Mouse (Mus musculus) Patski (cell line): Measurements from ENCODE around the gene Crybg3. TPM values are rescaled to one million over a fixed set of nuclear protein-coding genes. Genes with fewer than 3 reads are reported as not detected.

ENCODE experiments used
- ATAC-seq: fragments of 100-300 bp; one replicate; pipeline ENCODE4 v1.8.0; 2021
- CTCF ChIA-PET: fragments of 350-600 bp; sonication (Branson Sonifier 250); formaldehyde crosslinking; loops from one replicate; lab custom pipeline; 2022; ENCODE audit warnings: inconsistent platforms; lab: Charles Lee
- POLR2A ChIA-PET: fragments of 350-600 bp; sonication (Branson Sonifier 250); formaldehyde crosslinking; loops from one replicate; lab custom pipeline; 2022; ENCODE audit warnings: antibody characterized with exemption, inconsistent platforms; lab: Charles Lee
- DNase-seq: peaks from one replicate; pipeline ENCODE4 v3.0.0-alpha.2; 2011; ENCODE audit warnings: low read depth, low spot score
- H3K27me3 ChIP-seq: fragments of 371-371 bp; one replicate; pipeline ENCODE4 v1.5.1; 2021
- CTCF ChIP-seq: fragments of 100-300 bp; IDR thresholded peaks from one replicate; pipeline ENCODE4 v1.5.1; 2021
- in situ Hi-C: fragments of 300-500 bp; cut with MboI; formaldehyde crosslinking; loops from 3 replicates; pipeline ENCODE4 v1.11.1; 2018; ENCODE audit warnings: low pct_unique_long_range_greater_than_20kb, mixed read lengths
- polyA plus RNA-seq: library from polyadenylated mRNA; unstranded; gene quantifications from one replicate; pipeline ENCODE4 v1.2.3, GENCODE M21; 2021

Gene Crybg3
- polyA plus RNA-seq = 3.5 TPM

DNA sequence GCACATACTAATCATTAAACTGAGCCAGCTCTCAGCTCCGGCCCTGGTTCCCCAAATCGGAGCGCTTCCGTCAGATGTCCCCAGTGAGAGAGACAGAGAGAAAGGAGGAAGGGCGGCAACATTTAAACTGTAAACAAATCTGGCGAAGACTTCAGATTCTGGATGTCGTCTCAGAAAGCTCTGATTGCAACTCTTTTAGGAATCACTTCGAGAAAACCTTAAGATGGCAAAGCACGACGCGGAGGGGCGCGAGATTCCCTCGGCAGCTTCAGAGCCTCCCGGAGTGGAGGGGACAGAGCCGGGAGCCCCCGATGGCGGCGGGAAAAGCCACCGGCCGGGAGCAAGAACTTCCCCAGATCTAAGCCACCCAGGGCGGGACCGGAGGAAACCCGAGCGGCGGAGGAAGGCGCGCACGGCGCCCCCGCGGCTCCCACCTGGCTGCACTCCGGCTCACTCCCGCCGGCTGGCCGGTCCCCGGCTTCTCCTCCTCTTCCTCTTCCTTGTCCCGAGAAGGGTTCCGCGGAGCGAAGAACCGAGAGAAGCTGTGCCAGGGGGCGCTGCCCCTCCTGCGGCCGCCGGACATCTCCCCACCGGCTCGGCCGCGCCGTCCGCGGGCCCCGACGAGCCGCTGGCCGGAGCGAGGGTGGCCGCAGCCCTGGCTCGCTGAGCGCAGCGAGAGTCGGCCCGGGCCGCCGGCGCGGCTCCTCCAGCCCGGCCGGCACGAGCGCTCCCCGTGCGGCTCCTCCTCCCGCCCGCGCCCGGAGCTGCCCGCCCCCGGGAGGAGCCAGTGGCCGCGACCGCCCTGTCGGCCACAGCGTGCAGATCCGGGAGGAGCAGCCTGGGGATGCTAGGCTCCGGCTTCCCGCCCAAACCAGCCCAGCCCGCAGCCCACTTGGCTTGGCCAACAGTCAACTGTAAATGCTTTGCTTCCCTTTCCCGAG, at the start of gene Crybg3:
Crybg3 (minus strand) TSS at position 669 of the 941 bp plus-strand sequence.
- no peaks in the 10 kb centered on the region for H3K27me3 ChIP-seq
- ChIA-PET POLR2A (interaction anchor here (1.0 kb wide), 1 partner anchor 97 kb away, joined by 3 read pairs; no protein-coding TSS in a partner anchor), CTCF (interaction anchor here (1.0 to 1.4 kb wide), 2 partner anchors 18 to 102 kb away, joined by 3 read pairs; no protein-coding TSS in a partner anchor)
- no peak for DNase-seq
- ATAC-seq = peak; percentile 98
- TF ChIP-seq CTCF = peak; percentile 61
- in situ Hi-C loops = no loop called here

DNA sequence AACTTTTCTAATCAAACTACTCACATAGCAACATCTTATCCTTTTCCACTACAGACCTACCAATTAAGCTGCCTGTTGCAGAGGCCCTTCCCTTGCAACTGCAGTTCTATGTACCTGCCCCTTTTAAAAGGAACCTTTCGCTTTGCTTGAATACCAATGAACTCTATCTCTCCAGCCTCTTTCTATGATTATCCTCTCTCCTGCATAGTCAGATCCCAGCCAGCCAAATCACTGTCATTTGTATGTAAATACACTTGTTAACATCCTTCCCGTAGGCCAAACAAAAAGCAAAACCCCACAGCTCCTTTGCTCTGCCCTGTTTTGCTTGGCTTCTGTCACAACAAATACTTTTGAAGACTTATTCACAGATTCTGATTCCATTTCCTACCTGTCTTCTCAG, 43.0 kb upstream of the Crybg3 start:
- peaks cover 31% of the 10 kb centered on the region for H3K27me3 ChIP-seq
- no peak for DNase-seq
- in situ Hi-C loops = no loop called here
- ATAC-seq = no peak
- no peak for TF ChIP-seq CTCF
- ChIA-PET CTCF (no interaction called here), POLR2A (no interaction called here)

DNA sequence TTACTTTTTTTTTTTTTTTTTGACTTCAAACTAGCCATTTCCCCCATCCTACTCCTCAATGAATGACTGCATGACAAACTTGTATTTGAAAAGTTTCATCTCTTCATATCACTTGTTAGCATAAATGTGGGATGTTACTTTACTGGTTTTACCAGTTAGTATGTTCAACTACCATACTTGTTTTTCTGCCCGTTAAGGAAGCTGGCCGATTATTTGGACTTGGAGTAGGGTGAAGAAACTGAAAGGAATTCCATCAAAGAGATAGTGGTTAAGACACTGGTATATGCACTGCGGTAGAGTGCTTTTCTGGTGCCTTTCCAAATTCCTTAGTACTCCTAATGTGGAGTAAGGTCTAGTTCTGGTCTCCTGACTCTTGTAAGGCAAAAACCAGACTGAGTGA, 39.2 kb upstream of the Crybg3 start:
- CTCF ChIA-PET = no interaction called here
- H3K27me3 ChIP-seq = peaks cover 14% of the 10 kb centered on the region
- DNase-seq (no peak), ATAC-seq (no peak)
- POLR2A ChIA-PET = no interaction called here
- in situ Hi-C loops = no loop called here
- no peak for TF ChIP-seq CTCF

DNA sequence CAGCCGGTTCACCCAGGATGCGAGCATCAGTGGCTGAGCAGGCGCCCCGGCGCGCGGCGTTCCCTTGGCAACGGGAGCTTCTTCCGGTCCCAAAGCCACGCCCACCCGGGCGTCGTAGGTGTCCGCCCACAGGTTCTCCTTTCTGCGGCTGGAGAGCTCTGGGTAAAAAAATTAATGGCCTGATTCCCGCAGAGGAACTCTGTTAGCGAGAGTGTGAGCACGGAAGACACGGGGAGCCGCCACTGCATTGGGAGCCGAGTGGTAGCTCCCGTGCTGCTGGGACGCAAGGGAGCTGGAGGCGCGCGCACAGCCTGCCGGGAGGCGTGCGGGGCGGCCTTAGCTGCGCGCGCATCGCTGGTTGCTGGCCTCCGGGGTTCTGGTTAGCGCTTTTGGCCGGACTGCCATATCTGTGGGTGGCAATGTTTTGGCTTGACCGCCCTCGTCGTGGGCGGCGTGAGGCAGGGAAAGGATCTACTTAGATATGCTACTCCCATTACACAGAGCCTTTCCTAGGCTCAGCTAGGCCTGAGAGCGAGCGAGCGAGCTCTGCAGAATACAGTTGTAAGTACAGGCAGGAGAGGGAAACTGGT, 38.4 kb upstream of the Crybg3 start, which contains the start of gene Arl6:
Arl6 (minus strand) TSS at position 290 of the 590 bp plus-strand sequence.
- in situ Hi-C loops = no loop called here
- ATAC-seq = peak; percentile 97
- H3K27me3 ChIP-seq = peaks cover 12% of the 10 kb centered on the region
- CTCF ChIA-PET = no interaction called here
- POLR2A ChIA-PET = no interaction called here
- DNase-seq = peak; percentile 66
- TF ChIP-seq CTCF = no peak

DNA sequence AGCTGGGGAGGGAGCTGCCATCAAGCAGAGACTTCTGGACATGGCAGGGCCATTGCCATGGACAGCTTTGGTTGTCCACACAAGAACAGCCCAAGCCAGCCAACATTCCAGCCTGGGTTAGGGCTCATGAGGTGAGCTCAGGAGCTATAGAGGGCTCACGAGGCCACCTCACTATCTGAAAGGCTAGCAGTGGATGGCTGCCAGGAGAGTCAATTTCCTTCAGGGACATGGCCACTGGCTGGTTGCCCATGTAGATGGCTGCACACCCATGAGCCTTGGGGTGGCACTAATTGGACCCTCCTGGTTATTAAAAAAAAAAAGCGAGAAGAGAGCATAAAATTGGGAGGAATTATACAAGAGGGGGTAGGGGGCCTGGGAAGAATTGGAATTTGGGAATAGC, 33.8 kb upstream of the Crybg3 start:
- POLR2A ChIA-PET = no interaction called here
- H3K27me3 ChIP-seq = no peaks in the 10 kb centered on the region
- CTCF ChIA-PET = no interaction called here
- no peak for ATAC-seq
- in situ Hi-C loops = no loop called here
- DNase-seq = no peak
- no peak for TF ChIP-seq CTCF

DNA sequence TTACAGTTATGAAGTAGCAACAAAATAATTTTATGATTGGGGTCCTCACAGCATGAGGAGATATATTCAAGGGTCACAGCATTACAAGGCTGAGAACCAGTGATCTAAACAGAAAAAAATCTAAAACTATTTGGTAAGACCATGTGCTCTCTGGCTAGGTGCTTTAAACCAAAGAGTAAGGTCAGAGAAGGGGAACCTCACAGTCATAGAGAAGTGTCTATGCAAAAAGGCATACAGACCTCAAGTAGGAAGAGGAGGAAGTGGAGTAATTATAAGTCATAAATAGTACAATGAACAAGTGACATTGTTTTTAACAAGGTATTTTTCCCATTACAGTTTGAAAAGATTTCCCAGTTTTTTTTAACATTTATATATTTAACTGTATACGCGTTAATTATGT, 20.8 kb upstream of the Crybg3 start:
- TF ChIP-seq CTCF = no peak
- CTCF ChIA-PET = no interaction called here
- no peak for ATAC-seq
- POLR2A ChIA-PET = no interaction called here
- in situ Hi-C loops = no loop called here
- H3K27me3 ChIP-seq = no peaks in the 10 kb centered on the region
- no peak for DNase-seq

DNA sequence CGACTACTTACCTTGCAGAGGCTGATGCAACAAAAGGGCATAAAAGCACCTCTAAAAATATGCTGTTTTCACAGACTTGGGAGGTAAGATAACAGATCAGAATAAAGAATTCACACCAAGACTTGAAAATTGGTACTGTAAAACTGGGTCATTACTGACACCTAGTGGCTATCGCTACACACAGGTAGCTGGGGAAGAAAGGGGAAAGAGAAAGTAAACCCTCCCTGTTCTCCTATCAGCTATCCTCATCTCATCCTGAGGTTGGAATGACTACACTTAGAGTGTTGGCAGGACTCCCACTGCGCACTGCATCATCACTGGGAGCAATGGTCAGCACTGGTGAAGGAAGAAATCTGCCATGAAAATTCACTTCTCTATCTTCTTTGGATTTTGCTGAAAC, 16.4 kb upstream of the Crybg3 start:
- TF ChIP-seq CTCF = peak; percentile 33

DNA sequence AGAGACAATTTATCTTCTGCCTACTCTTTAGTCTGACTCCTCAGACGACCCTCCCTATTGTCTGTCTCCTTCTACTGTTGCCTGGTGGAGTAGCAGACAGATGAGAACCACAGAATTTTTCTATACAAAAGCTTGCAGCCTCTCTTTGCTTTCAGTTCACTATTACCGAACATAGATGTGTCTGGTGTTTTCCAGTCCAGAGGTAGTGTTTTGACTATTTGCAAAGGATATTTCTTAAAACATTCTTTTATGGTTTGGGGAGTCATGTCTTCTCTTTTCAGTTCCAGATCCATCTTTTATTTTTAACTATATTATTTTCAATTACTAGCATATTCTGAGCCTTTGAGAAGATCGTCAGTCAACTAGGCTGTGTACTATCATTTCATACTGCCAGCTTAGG, 14.9 kb upstream of the Crybg3 start:
- no peaks in the 10 kb centered on the region for H3K27me3 ChIP-seq
- CTCF ChIA-PET = no interaction called here
- DNase-seq (no peak), ATAC-seq (no peak)
- POLR2A ChIA-PET = no interaction called here
- in situ Hi-C loops = loop anchor here (5.0 kb wide), 2 partner anchors 138 to 193 kb away; no protein-coding TSS in a partner anchor
- no peak for TF ChIP-seq CTCF

More for the DNA sequence above, 16.4 kb upstream of the Crybg3 start:
- DNase-seq (no peak), ATAC-seq (peak; percentile 71)
- H3K27me3 ChIP-seq = no peaks in the 10 kb centered on the region
- CTCF ChIA-PET = interaction anchor here (0.6 to 2.1 kb wide), 15 partner anchors 9 to 194 kb away, joined by 3 to 16 read pairs (median 4); partner anchors contain the start of gene Riox2
- in situ Hi-C loops = loop anchor here (5.0 kb wide), 2 partner anchors 140 to 195 kb away; no protein-coding TSS in a partner anchor
- POLR2A ChIA-PET = interaction anchor here (0.7 to 1.7 kb wide), 3 partner anchors 9 to 42 kb away, joined by 3 to 6 read pairs (median 4); no protein-coding TSS in a partner anchor

DNA sequence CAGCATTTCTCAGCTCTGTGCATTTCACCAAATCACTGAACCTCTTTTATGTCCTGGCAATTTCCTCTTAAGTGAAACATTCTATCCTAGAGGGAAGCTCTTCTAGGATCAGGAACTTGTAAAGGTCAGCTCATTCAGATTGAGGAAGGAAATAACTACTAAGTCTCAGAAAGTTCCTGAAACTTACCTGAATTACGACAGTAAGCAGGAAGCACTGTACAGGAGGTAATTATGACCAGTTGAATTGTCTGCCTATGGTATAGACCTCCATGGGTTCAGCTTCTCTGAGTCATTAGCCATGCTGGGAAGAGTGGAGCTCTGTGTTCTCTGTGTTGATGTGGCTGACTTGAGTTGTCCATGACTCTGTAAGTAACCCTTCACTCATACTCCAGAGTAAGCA, 10.0 kb upstream of the Crybg3 start:
- DNase-seq = no peak
- CTCF ChIA-PET = no interaction called here
- no peak for TF ChIP-seq CTCF
- no peaks in the 10 kb centered on the region for H3K27me3 ChIP-seq
- no peak for ATAC-seq
- POLR2A ChIA-PET = no interaction called here
- in situ Hi-C loops = no loop called here

DNA sequence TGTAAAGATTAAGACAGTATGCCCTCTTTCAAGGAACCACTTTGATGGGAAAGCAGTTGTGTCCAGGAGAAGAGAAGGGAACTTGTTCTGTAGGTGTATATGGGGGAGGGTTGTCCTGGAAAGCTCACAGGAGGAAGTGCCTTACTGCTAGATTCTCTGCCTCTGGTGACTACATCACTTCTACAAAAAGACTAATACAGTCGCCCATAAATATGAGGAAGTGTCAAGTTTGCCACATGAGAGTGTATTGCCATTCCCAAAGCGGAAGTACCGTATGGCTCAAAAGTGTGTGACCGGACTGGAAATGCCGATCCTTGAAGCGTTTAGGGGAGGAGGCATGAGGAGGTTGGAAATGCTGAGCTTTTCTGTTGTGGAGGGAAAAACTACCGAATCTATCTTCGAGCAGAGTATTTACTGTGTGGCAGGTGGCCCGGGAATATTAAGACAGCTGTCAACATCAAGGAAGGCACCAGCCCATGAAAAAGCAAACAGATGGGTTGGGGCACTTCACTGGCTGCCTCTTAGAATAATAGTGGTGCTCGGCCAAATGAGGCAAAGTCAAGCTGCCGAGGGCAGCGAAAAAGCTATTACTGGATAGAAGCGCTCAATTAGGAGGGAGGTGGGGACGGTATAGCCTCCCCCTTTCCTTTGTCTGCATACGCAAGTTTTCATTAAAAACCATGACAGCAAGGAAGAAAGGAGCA, 3.5 kb upstream of the Crybg3 start:
- DNase-seq = no peak
- CTCF ChIA-PET = no interaction called here
- no peaks in the 10 kb centered on the region for H3K27me3 ChIP-seq
- in situ Hi-C loops = no loop called here
- ATAC-seq = no peak
- TF ChIP-seq CTCF = no peak
- POLR2A ChIA-PET = no interaction called here
